Mouse (Mus musculus) olfactory bulb, adult 2 months (tissue): ENCODE measurements around the gene Rnf215.

Experiments used
- CTCF ChIP-seq: fragments of 200-500 bp; IDR thresholded peaks from 2 replicates; pipeline ENCODE4 v1.5.1; 2012; ENCODE audit warnings: low read depth, mild to moderate bottlenecking, low read length, moderate library complexity; ENCODE audit not compliant: insufficient read depth
- POLR2A ChIP-seq: fragments of 200-500 bp; IDR thresholded peaks from 2 replicates; pipeline ENCODE4 v1.6.1; 2012; ENCODE audit warnings: mild to moderate bottlenecking, low read depth, low read length, moderate library complexity; ENCODE audit not compliant: insufficient read depth

DNA sequence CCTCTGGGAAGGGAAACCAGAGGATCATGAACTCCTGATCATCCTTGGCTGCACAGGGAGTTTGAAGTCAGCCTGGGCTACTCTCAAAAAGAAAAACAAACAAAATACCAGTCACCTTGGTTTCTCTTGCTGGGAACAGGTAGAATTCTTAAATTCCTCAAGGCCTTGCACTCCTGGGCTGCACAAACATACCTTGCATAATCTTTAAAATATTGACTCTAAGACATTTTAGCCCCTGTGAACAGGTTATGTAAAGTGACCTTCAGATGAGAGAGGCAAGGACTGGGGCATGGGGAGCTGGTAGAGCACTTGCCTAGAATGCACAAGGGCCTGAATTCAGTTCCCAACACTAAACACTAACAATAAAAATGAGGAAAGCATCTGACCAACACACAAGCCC lies 6.5 kb downstream of the Rnf215 start:
- TF ChIP-seq POLR2A (no peak), CTCF (no peak)
